Mouse (Mus musculus) liver, embryonic 12.5 days (tissue): ENCODE measurements at regions not wholly inside any gene's neighbourhood (a gene's known extent, or its start where the extent isn't known, plus 50 kb on each side); places are given as distances from the start of the nearest gene placed in this dataset.

Experiments
- ATAC-seq: fragments of 200-750 bp; cut with Nextera tagmentation; 2 replicates; pipeline ENCODE4 v1.8.0; 2017; ENCODE audit warnings: moderate number of reproducible peaks, mild to moderate bottlenecking, moderate library complexity
- H3K27ac ChIP-seq: fragments of 300-500 bp; sonication (generic); 2 replicates; pipeline ENCODE4 v1.5.1; 2016; ENCODE audit warnings: mild to moderate bottlenecking
- H3K27me3 ChIP-seq: fragments of 300-500 bp; sonication (generic); replicated peaks from 2 replicates; pipeline ENCODE4 v1.6.1; 2016; ENCODE audit warnings: mild to moderate bottlenecking, moderate library complexity
- H3K36me3 ChIP-seq: fragments of 300-500 bp; sonication (generic); 2 replicates; pipeline ENCODE4 v1.6.1; 2016; ENCODE audit warnings: mild to moderate bottlenecking, moderate library complexity
- H3K4me1 ChIP-seq: fragments of 300-500 bp; sonication (generic); 2 replicates; pipeline ENCODE4 v1.6.1; 2016
- H3K4me2 ChIP-seq: fragments of 300-500 bp; sonication (generic); 2 replicates; pipeline ENCODE4 v1.6.1; 2016; ENCODE audit warnings: mild to moderate bottlenecking, moderate library complexity
- H3K4me3 ChIP-seq: fragments of 300-500 bp; sonication (generic); 2 replicates; pipeline ENCODE4 v1.5.1; 2016; ENCODE audit warnings: mild to moderate bottlenecking, moderate library complexity
- H3K9ac ChIP-seq: fragments of 300-500 bp; sonication (generic); 2 replicates; pipeline ENCODE4 v1.6.1; 2016; ENCODE audit warnings: mild to moderate bottlenecking, moderate library complexity
- H3K9me3 ChIP-seq: fragments of 300-500 bp; sonication (generic); replicated peaks from 2 replicates; pipeline ENCODE4 v1.6.1; 2016; ENCODE audit warnings: mild to moderate bottlenecking, moderate library complexity
- WGBS: fragments of 180-500 bp; shearing (Covaris S2); methylation state at CpG from one replicate; pipeline ENCODE4 v1.1.7; 2016; ENCODE audit not compliant: insufficient replicate concordance; 5-methylcytosine and 5-hydroxymethylcytosine counted together

DNA sequence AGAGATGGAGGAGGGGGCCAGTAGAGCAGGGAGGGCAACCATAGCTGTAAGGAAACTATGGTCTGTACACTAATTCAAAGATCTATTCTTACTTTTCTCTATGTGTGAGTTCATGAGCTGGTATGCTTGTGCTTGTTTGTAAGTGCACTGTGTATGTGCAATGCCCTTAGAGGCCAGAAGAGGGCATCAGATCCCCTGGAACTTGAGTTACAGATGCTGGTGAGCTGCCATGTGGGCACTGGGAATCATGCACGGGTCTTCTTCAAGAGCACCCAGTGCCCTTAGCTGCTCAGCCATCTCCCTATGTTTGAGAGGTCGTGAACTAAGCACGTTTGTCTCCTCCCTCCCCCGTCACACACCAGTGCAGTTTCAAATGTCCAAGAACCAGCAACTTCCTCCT, 68.9 kb downstream of the Tbx3 start:
- Histone ChIP-seq H3K9me3 (0 out of 2 replicates have a peak, but pooled peaks cover 2% of the 10 kb centered on the region), H3K27me3 (no peaks in the 10 kb centered on the region), H3K4me1 (no peaks in the 10 kb centered on the region), H3K4me3 (no peak overlapping the region), H3K27ac (no peak overlapping the region), H3K4me2 (no peak overlapping the region), H3K36me3 (no peaks in the 10 kb centered on the region), H3K9ac (no peak overlapping the region)
- no peak for ATAC-seq
- WGBS, result 40% methylated on average over 4 of the region's 4 CpGs

DNA sequence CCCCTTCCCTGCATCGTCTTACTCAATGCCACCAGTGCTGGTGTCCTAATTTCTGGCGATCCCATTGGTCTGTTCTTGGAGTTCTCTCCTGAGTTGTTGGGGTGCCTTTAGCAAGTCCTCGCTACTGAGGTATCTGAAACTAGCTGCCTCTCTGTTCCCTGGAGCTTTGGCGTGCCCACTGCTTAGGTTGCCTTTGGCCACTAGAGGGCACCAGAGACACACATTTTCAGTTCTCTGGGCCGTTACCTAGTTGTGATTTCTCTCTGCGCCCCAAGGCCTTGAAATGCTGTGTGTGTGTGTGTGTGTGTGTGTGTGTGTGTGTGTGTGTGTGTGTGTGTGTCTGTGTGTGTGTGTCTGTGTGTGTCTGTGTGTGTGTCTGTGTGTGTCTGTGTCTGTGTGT, 70.6 kb downstream of the Tbx3 start:
- WGBS, result 3% methylated on average over 6 of the region's 6 CpGs
- Histone ChIP-seq H3K9ac (no peak overlapping the region), H3K4me3 (no peak overlapping the region), H3K27me3 (no peaks in the 10 kb centered on the region), H3K9me3 (0 out of 2 replicates have a peak, but pooled peaks cover 2% of the 10 kb centered on the region), H3K27ac (no peak overlapping the region), H3K4me2 (no peak overlapping the region), H3K4me1 (no peaks in the 10 kb centered on the region), H3K36me3 (no peaks in the 10 kb centered on the region)
- ATAC-seq, result no peak

DNA sequence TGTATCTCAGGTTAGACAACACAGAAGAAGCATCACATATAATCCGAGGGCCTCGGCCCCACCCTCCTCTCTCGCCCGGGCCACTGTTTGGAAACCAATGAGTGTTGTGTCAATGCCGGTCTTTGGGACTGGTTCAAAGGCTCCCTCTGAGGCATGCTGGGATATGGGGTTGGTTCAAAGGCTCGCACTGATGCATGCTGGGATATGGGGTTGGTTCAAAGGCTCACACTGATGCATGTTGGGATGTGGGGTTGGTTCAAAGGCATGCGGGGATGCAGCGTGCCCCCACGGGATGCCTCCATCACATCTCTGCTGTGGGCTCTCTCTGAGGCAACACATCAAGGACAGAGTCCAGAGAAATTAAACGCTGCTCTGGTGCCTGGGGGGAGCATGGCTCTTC, 73.3 kb downstream of the Tbx3 start:
- 69% methylated on average over 10 of the region's 10 CpGs for WGBS
- Histone ChIP-seq H3K27ac (no peak overlapping the region), H3K9ac (no peak overlapping the region), H3K9me3 (0 out of 2 replicates have a peak, but pooled peaks cover 8% of the 10 kb centered on the region), H3K4me3 (no peak overlapping the region), H3K36me3 (no peaks in the 10 kb centered on the region), H3K4me1 (no peaks in the 10 kb centered on the region), H3K27me3 (peaks cover 19% of the 10 kb centered on the region), H3K4me2 (no peak overlapping the region)
- ATAC-seq, result no peak

DNA sequence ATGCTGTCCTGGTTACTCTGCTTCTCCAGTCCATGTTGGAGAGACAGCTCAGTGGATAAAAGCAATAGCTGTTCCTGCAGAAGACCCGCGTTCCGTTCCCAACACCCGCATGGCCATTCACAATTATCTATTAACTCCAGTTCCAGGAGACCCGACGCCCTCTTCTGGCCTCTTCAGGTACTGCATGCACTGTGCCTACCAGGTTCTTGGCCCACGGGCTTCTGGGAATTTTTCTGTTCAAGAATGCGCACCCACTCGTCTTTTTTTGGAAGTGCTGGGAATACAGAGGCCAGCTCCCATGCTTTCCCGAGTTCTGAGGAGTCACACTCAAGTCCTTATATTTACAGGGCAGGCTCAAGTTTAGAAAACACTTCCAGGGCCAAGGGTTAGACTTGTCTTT, 76.6 kb downstream of the Tbx3 start:
- H3K9me3 ChIP-seq, result 0 out of 2 replicates have a peak, but pooled peaks cover 6% of the 10 kb centered on the region
- H3K36me3 ChIP-seq, result no peaks in the 10 kb centered on the region
- no peaks in the 10 kb centered on the region for H3K4me1 ChIP-seq
- H3K27ac ChIP-seq, result no peak overlapping the region
- H3K4me3 ChIP-seq, result no peak overlapping the region
- no peak for ATAC-seq
- H3K4me2 ChIP-seq, result no peak overlapping the region
- 71% methylated on average over 10 of the region's 10 CpGs for WGBS
- peaks cover 43% of the 10 kb centered on the region for H3K27me3 ChIP-seq
- H3K9ac ChIP-seq, result no peak overlapping the region

DNA sequence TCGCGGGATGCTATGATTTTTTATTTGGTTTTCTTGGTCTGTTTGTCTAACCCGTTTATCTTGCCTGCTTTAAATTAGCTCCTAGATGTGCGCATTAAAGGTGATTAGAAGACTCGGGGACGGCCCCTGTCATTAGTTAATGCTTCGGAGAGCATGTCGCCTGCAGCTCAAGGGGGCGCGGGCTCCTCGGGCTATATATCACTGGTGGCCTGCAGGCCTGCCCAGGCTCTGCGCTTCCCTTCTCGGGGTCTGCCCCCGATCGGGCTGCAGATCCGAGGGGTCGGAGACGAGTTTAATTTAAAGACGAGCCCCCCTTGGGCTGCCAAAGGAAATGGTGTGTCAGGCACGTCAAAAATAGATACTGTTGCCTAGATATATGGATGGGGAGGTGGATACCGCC, 78.2 kb downstream of the Tbx3 start:
- Histone ChIP-seq H3K27ac (no peak overlapping the region), H3K9me3 (0 out of 2 replicates have a peak, but pooled peaks cover 6% of the 10 kb centered on the region), H3K36me3 (no peaks in the 10 kb centered on the region), H3K4me1 (no peaks in the 10 kb centered on the region), H3K9ac (no peak overlapping the region), H3K4me2 (0 out of 2 replicates have a peak overlapping the region, but pooled peaks have one; percentile 11), H3K4me3 (no peak overlapping the region), H3K27me3 (peaks cover 43% of the 10 kb centered on the region)
- no peak for ATAC-seq
- WGBS, result 3% methylated on average over 21 of the region's 21 CpGs

DNA sequence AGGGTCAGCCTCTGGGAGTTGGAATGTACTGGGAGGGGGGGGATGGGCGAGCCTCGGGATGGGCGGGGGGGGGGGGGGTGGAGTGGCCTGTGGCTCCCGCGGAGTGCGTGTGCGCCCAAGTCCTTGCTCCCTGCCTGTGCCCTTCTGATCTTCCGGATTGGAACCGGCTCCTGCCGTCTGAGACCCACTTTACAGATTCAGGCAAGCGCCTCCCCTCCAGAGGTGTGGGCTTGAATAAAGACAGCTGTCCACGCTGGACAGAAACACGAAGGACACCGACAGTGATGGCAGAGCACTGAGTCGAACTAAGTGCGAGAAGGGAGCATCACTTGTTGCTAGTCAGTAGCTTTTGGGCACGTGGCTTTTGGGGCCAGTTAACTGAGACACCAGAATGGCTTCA, 78.7 kb downstream of the Tbx3 start:
- ATAC-seq, result no peak
- H3K9ac ChIP-seq, result no peak overlapping the region
- no peaks in the 10 kb centered on the region for H3K4me1 ChIP-seq
- H3K4me2 ChIP-seq, result no peak overlapping the region
- H3K27me3 ChIP-seq, result peaks cover 43% of the 10 kb centered on the region
- H3K36me3 ChIP-seq, result no peaks in the 10 kb centered on the region
- 15% methylated on average over 16 of the region's 17 CpGs for WGBS
- H3K27ac ChIP-seq, result no peak overlapping the region
- H3K9me3 ChIP-seq, result 0 out of 2 replicates have a peak, but pooled peaks cover 6% of the 10 kb centered on the region
- no peak overlapping the region for H3K4me3 ChIP-seq

DNA sequence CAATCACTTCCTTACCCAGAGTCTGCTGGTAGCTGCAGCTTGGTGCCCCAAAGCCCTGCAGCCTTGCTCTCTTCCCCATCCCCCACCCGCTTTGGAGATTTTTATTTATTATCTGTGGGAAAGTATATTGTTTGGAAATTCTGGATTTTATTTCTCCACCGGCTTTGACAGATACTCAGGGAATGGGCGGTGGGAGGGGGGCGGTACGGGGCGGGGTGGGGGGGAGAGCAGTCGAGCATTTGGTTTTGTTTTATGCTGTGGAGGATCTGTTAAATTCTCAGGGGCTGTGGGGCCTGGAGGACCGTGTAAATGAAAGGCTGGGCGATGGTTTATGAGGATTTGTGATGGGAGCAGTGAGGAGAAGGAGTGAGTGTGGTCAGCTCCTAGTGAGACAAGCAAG, 76.7 kb upstream of the Tbx5 start:
- no peak overlapping the region for H3K4me2 ChIP-seq

DNA sequence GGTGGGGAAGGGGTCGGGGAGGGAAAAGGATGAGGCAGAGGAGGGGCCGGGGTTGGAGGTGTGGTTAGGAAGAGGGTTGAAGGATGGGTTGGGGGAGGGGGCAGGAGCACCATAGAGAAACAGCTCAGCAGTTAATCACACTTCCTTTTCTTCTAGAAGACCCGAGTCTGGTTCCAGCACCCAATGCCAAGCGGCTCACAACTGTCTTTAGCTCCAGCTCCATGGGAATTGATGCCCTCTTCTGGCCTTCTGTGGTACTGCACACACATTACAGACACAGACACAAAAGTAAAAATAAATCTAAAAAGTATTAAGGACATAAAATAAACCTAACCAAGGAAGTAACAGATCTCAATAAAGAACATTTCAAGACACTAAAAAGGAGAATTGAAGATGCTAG, 73.6 kb upstream of the Tbx5 start:
- no peaks in the 10 kb centered on the region for H3K36me3 ChIP-seq
- no peak overlapping the region for H3K4me3 ChIP-seq
- H3K9ac ChIP-seq, result no peak overlapping the region
- H3K9me3 ChIP-seq, result no peaks in the 10 kb centered on the region
- no peak overlapping the region for H3K27ac ChIP-seq
- no peaks in the 10 kb centered on the region; the same call in 1 of the 2 replicates for H3K27me3 ChIP-seq
- no peak for ATAC-seq
- H3K4me1 ChIP-seq, result no peaks in the 10 kb centered on the region
- no peak overlapping the region for H3K4me2 ChIP-seq
- WGBS, result 55% methylated on average over 4 of the region's 4 CpGs

More for the DNA sequence above, 76.7 kb upstream of the Tbx5 start:
- H3K9me3 ChIP-seq, result no peaks in the 10 kb centered on the region
- H3K27ac ChIP-seq, result no peak overlapping the region
- WGBS, result 51% methylated on average over 9 of the region's 9 CpGs
- no peak overlapping the region for H3K9ac ChIP-seq
- H3K4me1 ChIP-seq, result no peaks in the 10 kb centered on the region
- H3K27me3 ChIP-seq, result peaks cover 6% of the 10 kb centered on the region; the same call in 1 of the 2 replicates
- no peak overlapping the region for H3K4me3 ChIP-seq
- H3K36me3 ChIP-seq, result no peaks in the 10 kb centered on the region
- no peak for ATAC-seq

DNA sequence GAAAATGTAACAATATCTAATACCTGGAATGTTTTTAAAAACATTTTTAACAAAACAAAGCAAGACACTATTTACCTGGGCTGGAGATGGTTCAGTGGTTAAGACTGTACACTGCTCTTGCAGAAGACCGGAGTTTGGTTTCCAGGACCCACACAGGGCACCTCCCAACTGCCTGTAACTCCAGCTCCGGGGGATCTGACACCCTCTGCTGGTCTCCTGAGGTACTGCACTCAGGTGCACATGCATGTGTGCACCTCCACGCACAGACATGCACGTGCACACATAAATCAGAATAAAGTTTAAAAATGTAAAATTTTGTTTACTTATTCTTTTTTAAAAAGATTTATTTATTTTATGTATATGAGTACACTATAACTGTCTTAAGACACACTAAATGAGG, 70.4 kb upstream of the Tbx5 start:
- no peak overlapping the region for H3K4me3 ChIP-seq
- H3K4me2 ChIP-seq, result no peak overlapping the region
- no peaks in the 10 kb centered on the region for H3K36me3 ChIP-seq
- no peak overlapping the region for H3K27ac ChIP-seq
- no peak for ATAC-seq
- H3K9ac ChIP-seq, result no peak overlapping the region
- no peaks in the 10 kb centered on the region; the same call in 1 of the 2 replicates for H3K4me1 ChIP-seq
- peaks cover 11% of the 10 kb centered on the region; the same call in 1 of the 2 replicates for H3K27me3 ChIP-seq
- WGBS, result 69% methylated on average over 4 of the region's 4 CpGs
- H3K9me3 ChIP-seq, result no peaks in the 10 kb centered on the region

DNA sequence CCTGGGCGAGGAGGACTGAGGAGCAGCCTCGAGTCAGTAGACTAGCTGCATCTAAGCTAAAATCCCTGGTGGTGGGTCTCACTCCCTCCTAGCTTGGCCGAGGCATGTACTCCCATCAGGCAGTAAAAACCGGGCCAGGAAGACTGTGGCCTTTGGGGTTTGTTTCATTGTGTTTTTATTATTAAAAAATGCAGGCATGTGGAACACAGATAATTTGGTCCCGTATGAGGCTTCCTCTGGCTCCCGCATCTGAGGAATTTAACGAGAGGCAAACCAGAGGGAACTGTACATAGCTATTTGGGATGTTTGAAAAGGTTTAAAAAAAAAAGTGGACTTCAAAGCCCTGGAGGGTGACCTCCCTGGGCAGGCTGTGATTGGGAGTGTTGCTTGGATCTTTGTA, 69.1 kb upstream of the Tbx5 start:
- H3K4me1 ChIP-seq, result no peaks in the 10 kb centered on the region; the same call in 1 of the 2 replicates
- H3K9me3 ChIP-seq, result no peaks in the 10 kb centered on the region
- WGBS, result 54% methylated on average over 7 of the region's 7 CpGs
- H3K4me3 ChIP-seq, result no peak overlapping the region
- no peaks in the 10 kb centered on the region for H3K36me3 ChIP-seq
- H3K4me2 ChIP-seq, result no peak overlapping the region
- H3K27ac ChIP-seq, result no peak overlapping the region
- H3K27me3 ChIP-seq, result peaks cover 11% of the 10 kb centered on the region; the same call in 1 of the 2 replicates
- ATAC-seq, result no peak
- H3K9ac ChIP-seq, result no peak overlapping the region

DNA sequence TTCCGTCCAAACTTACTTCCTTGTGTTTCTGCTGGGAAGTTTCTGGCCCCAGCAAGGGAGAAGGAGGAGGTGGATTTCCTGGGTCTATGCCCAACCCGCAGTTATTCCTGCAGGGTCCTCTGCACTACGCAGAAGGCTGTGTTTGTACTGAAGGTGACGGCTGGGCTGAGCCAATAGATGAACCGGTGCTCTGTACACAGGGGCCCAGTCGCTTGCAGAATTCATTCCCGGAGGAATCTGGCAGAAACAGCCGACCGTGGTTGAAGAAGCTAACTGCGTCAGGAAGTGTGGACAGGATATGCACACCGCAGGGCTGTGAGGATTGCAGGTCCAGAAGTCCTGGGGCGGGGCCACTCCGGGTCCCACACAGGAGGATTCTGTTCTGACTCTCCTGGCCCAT, 66.1 kb upstream of the Tbx5 start:
- 17% methylated on average over 13 of the region's 13 CpGs for WGBS

DNA sequence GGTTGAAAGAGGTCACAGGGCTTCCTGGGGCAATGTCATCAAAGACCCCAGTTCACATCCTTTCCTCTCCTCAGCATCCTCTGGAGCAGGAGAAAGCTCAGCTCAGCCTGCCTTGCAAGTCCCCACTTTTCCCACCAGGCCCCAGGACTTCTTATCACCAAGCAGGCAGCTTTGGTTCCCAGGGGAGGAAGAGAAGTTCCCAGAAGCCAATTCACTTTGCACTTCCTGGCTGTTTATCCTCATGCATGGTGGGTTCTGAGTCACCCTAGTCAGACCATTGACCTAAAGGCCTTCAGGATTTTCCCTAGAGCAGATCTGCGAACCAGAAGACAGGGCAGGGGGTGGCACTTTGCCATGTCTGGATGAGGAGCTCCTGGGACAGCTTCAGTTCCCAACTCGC, 61.5 kb upstream of the Tbx5 start:
- Histone ChIP-seq H3K4me3 (no peak overlapping the region), H3K36me3 (no peaks in the 10 kb centered on the region), H3K9me3 (no peaks in the 10 kb centered on the region), H3K27me3 (peaks cover 11% of the 10 kb centered on the region; the same call in 1 of the 2 replicates), H3K4me1 (no peaks in the 10 kb centered on the region; the same call in 1 of the 2 replicates), H3K4me2 (no peak overlapping the region), H3K9ac (no peak overlapping the region), H3K27ac (no peak overlapping the region)
- ATAC-seq, result no peak
- 28% methylated on average over 2 of the region's 2 CpGs for WGBS

More for the DNA sequence above, 66.1 kb upstream of the Tbx5 start:
- no peak overlapping the region for H3K4me3 ChIP-seq
- H3K9ac ChIP-seq, result no peak overlapping the region
- no peaks in the 10 kb centered on the region for H3K36me3 ChIP-seq
- H3K9me3 ChIP-seq, result no peaks in the 10 kb centered on the region
- H3K27me3 ChIP-seq, result peaks cover 11% of the 10 kb centered on the region; the same call in 1 of the 2 replicates
- H3K4me2 ChIP-seq, result no peak overlapping the region
- no peak overlapping the region for H3K27ac ChIP-seq
- no peaks in the 10 kb centered on the region; the same call in 1 of the 2 replicates for H3K4me1 ChIP-seq
- ATAC-seq, result no peak
